In genomic region chr17:56218377-56219191, GRCm38 (mm10) we compare ENCODE assay signal across 8 mouse cellular contexts. TPM values are rescaled to one million over a fixed set of nuclear protein-coding genes. Genes with fewer than 3 reads are reported as not detected.
A peak's percentile ranks its signal among the peaks of the same experiment; 100 is the strongest.
DNase-seq lines count a peak whose midpoint lies in the region; ATAC-seq lines count a peak whose summit lies in the region.

TSS of gene Dpp9 (minus strand) at chr17:56218905.

- DNase-seq in CD4-positive, CD25-positive, alpha-beta regulatory T cell, adult 2 months (ENCODE audit: low read depth, low spot score), result peak; percentile 91
- peak; percentile 66 for DNase-seq in fat pad, adult 2 months (ENCODE audit: extremely low read depth, low read depth, low spot score)
- peak; percentile 93 for DNase-seq in kidney, postnatal 10 days
- peak; percentile 88 for DNase-seq in natural killer cell, adult 2 months (ENCODE audit: low spot score in 2 of 2)

- H3K27me3 ChIP-seq in heart, embryonic 13.5 days (replicated peaks), result no peaks in the 10 kb centered on the region
- no peaks in the 10 kb centered on the region; the same call in 1 of the 2 replicates for H3K27me3 ChIP-seq in liver, embryonic 12.5 days (replicated peaks)
- no peaks in the 10 kb centered on the region for H3K27me3 ChIP-seq in stomach, embryonic 15.5 days (replicated peaks)

- H3K9ac ChIP-seq in heart, embryonic 13.5 days, result peak within 1 kb of the TSS; percentile 97
- H3K9ac ChIP-seq in liver, embryonic 12.5 days, result peak within 1 kb of the TSS; percentile 87
- peak within 1 kb of the TSS; percentile 84 for H3K9ac ChIP-seq in stomach, embryonic 15.5 days

- H3K9me3 ChIP-seq in heart, embryonic 13.5 days, result no peaks in the 10 kb centered on the region
- no peaks in the 10 kb centered on the region for H3K9me3 ChIP-seq in liver, embryonic 12.5 days (replicated peaks)
- H3K9me3 ChIP-seq in stomach, embryonic 15.5 days, result no peaks in the 10 kb centered on the region

- H3K36me3 ChIP-seq in heart, embryonic 13.5 days, result peaks cover 9% of the 10 kb centered on the region
- peaks cover 12% of the 10 kb centered on the region; the same call in 1 of the 2 replicates for H3K36me3 ChIP-seq in liver, embryonic 12.5 days
- H3K36me3 ChIP-seq in stomach, embryonic 15.5 days, result no peaks in the 10 kb centered on the region

- H3K27ac ChIP-seq in brown adipose tissue, adult 24 weeks (replicated peaks; ENCODE audit: low read depth, low read length), result peak within 1 kb of the TSS; percentile 89
- H3K27ac ChIP-seq in heart, embryonic 13.5 days (replicated peaks), result peak within 1 kb of the TSS; percentile 81
- peak within 1 kb of the TSS; percentile 85 for H3K27ac ChIP-seq in liver, embryonic 12.5 days
- H3K27ac ChIP-seq in stomach, embryonic 15.5 days, result peak within 1 kb of the TSS; percentile 89

- H3K4me1 ChIP-seq in brown adipose tissue, adult 24 weeks (ENCODE audit: control insufficient read depth, insufficient read depth, insufficient read length, low read length), result peaks cover 17% of the 10 kb centered on the region
- peaks cover 24% of the 10 kb centered on the region for H3K4me1 ChIP-seq in heart, embryonic 13.5 days
- H3K4me1 ChIP-seq in liver, embryonic 12.5 days, result peaks cover 41% of the 10 kb centered on the region
- H3K4me1 ChIP-seq in stomach, embryonic 15.5 days, result peaks cover 18% of the 10 kb centered on the region

- under 1% methylated on average over 71 of the region's 78 CpGs for WGBS in heart, embryonic 13.5 days
- under 1% methylated on average over 70 of the region's 78 CpGs for WGBS in liver, embryonic 12.5 days (ENCODE audit: insufficient replicate concordance)
- under 1% methylated on average over 77 of the region's 78 CpGs for whole genome bisulfite sequencing in stomach, embryonic 15.5 days

- H3K4me3 ChIP-seq in brown adipose tissue, adult 24 weeks (ENCODE audit: insufficient read depth, low read depth, low read length), result peak within 1 kb of the TSS; percentile 86
- H3K4me3 ChIP-seq in heart, embryonic 13.5 days, result peak within 1 kb of the TSS; percentile 79
- H3K4me3 ChIP-seq in liver, embryonic 12.5 days, result peak within 1 kb of the TSS; percentile 83
- peak within 1 kb of the TSS; percentile 89 for H3K4me3 ChIP-seq in stomach, embryonic 15.5 days (replicated peaks)

- ATAC-seq in heart, embryonic 13.5 days (ENCODE audit: extremely low read depth, insufficient number of reproducible peaks, low FRiP score, low TSS enrichment), result peak; percentile 96
- peak; percentile 96 for ATAC-seq in liver, embryonic 12.5 days
- peak; percentile 97 for ATAC-seq in stomach, embryonic 15.5 days (ENCODE audit: insufficient read depth, low FRiP score, low read depth)

- peak within 1 kb of the TSS; percentile 89 for H3K4me2 ChIP-seq in heart, embryonic 13.5 days
- peak within 1 kb of the TSS; percentile 88 for H3K4me2 ChIP-seq in liver, embryonic 12.5 days
- H3K4me2 ChIP-seq in stomach, embryonic 15.5 days, result peak within 1 kb of the TSS; percentile 72

RNA-seq across cellular contexts. Expression of gene Dpp9, which starts in this region (rescaled TPM):
- 7.7 and 9.2 TPM in 2 replicates for polyA plus RNA-seq in brown adipose tissue, adult 24 weeks (2012; ENCODE audit: insufficient read depth, insufficient read length, missing spikeins)
- polyA plus RNA-seq in heart, embryonic 13.5 days (2015; fragmentation: Nextera tagmentation; extraction: Ambion mirVana), result 21.8 and 22.4 TPM in 2 replicates
- 27.1 and 28.5 TPM in 2 replicates for polyA plus RNA-seq in liver, embryonic 12.5 days (2016; fragmentation: Nextera tagmentation; extraction: Ambion mirVana)
- polyA plus RNA-seq in stomach, embryonic 15.5 days (2015; fragmentation: Nextera tagmentation; extraction: Ambion mirVana), result 33.2 and 37.5 TPM in 2 replicates

Comparison
In these comparisons a context has a peak if more than half of its experiments do, and no peak if none do; other contexts are left out.
1. Peak in every context shown above with its lines: DNase-seq, ATAC-seq, H3K4me3 ChIP-seq and H3K27ac ChIP-seq.